Mouse (Mus musculus) A20 (cell line): ENCODE measurements around the gene E030018B13Rik.

ENCODE experiments used
- DNase-seq: peaks from one replicate; pipeline ENCODE4 v3.0.0-alpha.2; 2011; ENCODE audit warnings: low read depth, low spot score

Gene E030018B13Rik

GRCm38 (mm10) chr7:63897655-63898054 lies 19.0 kb upstream of the E030018B13Rik start:
- DNase-seq, result no peak

GRCm38 (mm10) chr7:63898201-63898600 lies 18.5 kb upstream of the E030018B13Rik start:
- DNase-seq, result no peak

- DNase-seq, result no peak
Observed at GRCm38 (mm10) chr7:63899925-63900324, 16.7 kb upstream of the E030018B13Rik start.

GRCm38 (mm10) chr7:63900411-63900810 lies 16.2 kb upstream of the E030018B13Rik start:
- DNase-seq, result no peak

GRCm38 (mm10) chr7:63901346-63901745 lies 15.3 kb upstream of the E030018B13Rik start:
- DNase-seq, result no peak

GRCm38 (mm10) chr7:63901942-63902341 lies 14.7 kb upstream of the E030018B13Rik start:
- no peak for DNase-seq

GRCm38 (mm10) chr7:63902604-63903210 lies 13.9 kb upstream of the E030018B13Rik start:
- no peak for DNase-seq

GRCm38 (mm10) chr7:63903635-63904380 lies 12.8 kb upstream of the E030018B13Rik start:
- no peak for DNase-seq

- DNase-seq, result no peak
Observed at GRCm38 (mm10) chr7:63905190-63905589, 11.5 kb upstream of the E030018B13Rik start.

- no peak for DNase-seq
Observed at GRCm38 (mm10) chr7:63905642-63906041, 11.0 kb upstream of the E030018B13Rik start.

GRCm38 (mm10) chr7:63907778-63908495 lies 8.7 kb upstream of the E030018B13Rik start:
- DNase-seq, result no peak

GRCm38 (mm10) chr7:63908496-63909285 lies 8.0 kb upstream of the E030018B13Rik start:
- no peak for DNase-seq

- DNase-seq, result no peak
Observed at GRCm38 (mm10) chr7:63910225-63910624, 6.4 kb upstream of the E030018B13Rik start.

GRCm38 (mm10) chr7:63910912-63911311 lies 5.7 kb upstream of the E030018B13Rik start:
- peak; percentile 90 for DNase-seq

GRCm38 (mm10) chr7:63911383-63912233 lies 5.0 kb upstream of the E030018B13Rik start:
- DNase-seq, result peak; percentile 91

GRCm38 (mm10) chr7:63912234-63912810 lies 4.3 kb upstream of the E030018B13Rik start:
- DNase-seq, result no peak

- peak; percentile 28 for DNase-seq
Observed at GRCm38 (mm10) chr7:63912924-63913723, 3.5 kb upstream of the E030018B13Rik start.

- DNase-seq, result no peak
Observed at GRCm38 (mm10) chr7:63913724-63914692, 2.6 kb upstream of the E030018B13Rik start.
